Mouse (Mus musculus) stomach, postnatal 0 days (tissue): ENCODE results near the gene Pax4. TPM values are rescaled to one million over a fixed set of nuclear protein-coding genes. Genes with fewer than 3 reads are reported as not detected.

Experiments used
- ATAC-seq: fragments of 200-750 bp; cut with Nextera tagmentation; 2 replicates; pipeline ENCODE4 v1.8.0; 2017; ENCODE audit not compliant: low FRiP score, low TSS enrichment
- DNase-seq: peaks from one replicate; pipeline ENCODE4 v3.0.0-alpha.2; 2016; ENCODE audit warnings: low spot score
- H3K27ac ChIP-seq: fragments of 300-500 bp; sonication (generic); replicated peaks from 2 replicates; pipeline ENCODE4 v1.5.1; 2014; ENCODE audit warnings: mild to moderate bottlenecking, control low read depth
- H3K27me3 ChIP-seq: fragments of 300-500 bp; sonication (generic); 2 replicates; pipeline ENCODE4 v1.6.1; 2014; ENCODE audit warnings: low read length; ENCODE audit not compliant: control insufficient read depth, insufficient read depth
- H3K36me3 ChIP-seq: fragments of 300-500 bp; sonication (generic); 2 replicates; pipeline ENCODE4 v1.6.1; 2014; ENCODE audit warnings: low read length, mixed read lengths; ENCODE audit not compliant: control insufficient read depth, insufficient read depth
- H3K4me1 ChIP-seq: fragments of 300-500 bp; sonication (generic); replicated peaks from 2 replicates; pipeline ENCODE4 v1.6.1; 2014; ENCODE audit warnings: antibody characterized with exemption; ENCODE audit not compliant: control insufficient read depth, insufficient read depth
- H3K4me2 ChIP-seq: fragments of 300-500 bp; sonication (generic); replicated peaks from 2 replicates; pipeline ENCODE4 v1.6.1; 2014; ENCODE audit warnings: low read depth, mild to moderate bottlenecking, control low read depth, moderate library complexity
- H3K4me3 ChIP-seq: fragments of 300-500 bp; sonication (generic); 2 replicates; pipeline ENCODE4 v1.5.1; 2014; ENCODE audit warnings: low read depth, low read length, control low read depth
- H3K9ac ChIP-seq: fragments of 300-500 bp; sonication (generic); 2 replicates; pipeline ENCODE4 v1.6.1; 2014; ENCODE audit warnings: mild to moderate bottlenecking, low read length, control low read depth, mixed read lengths
- H3K9me3 ChIP-seq: fragments of 300-500 bp; sonication (generic); 2 replicates; pipeline ENCODE4 v1.6.1; 2016; ENCODE audit warnings: low read length; ENCODE audit not compliant: control insufficient read depth
- CTCF ChIP-seq: IDR thresholded peaks from 2 replicates; pipeline ENCODE4 v1.5.1; 2016; ENCODE audit warnings: antibody characterized with exemption, low read depth, mild to moderate bottlenecking, moderate library complexity
- EP300 ChIP-seq: optimal IDR thresholded peaks from 2 replicates; pipeline ENCODE3; 2016; ENCODE audit warnings: antibody characterized with exemption
- whole genome bisulfite sequencing: fragments of 180-500 bp; shearing (Covaris S2); extraction: QIAGEN DNeasy Blood & Tissue Kit; methylation state at CpG from one replicate; pipeline ENCODE4 v1.1.7; 2014; 5-methylcytosine and 5-hydroxymethylcytosine counted together
- polyA plus RNA-seq: library from polyadenylated mRNA; unstranded; fragments of >200 nt; fragmentation: Nextera tagmentation; extraction: Ambion mirVana; gene quantifications from 2 replicates; pipeline ENCODE4 v1.2.1, GENCODE M21; 2015

Pax4 gene
- polyA plus RNA-seq, 1 experiment from 2014 or later = not detected

DNA sequence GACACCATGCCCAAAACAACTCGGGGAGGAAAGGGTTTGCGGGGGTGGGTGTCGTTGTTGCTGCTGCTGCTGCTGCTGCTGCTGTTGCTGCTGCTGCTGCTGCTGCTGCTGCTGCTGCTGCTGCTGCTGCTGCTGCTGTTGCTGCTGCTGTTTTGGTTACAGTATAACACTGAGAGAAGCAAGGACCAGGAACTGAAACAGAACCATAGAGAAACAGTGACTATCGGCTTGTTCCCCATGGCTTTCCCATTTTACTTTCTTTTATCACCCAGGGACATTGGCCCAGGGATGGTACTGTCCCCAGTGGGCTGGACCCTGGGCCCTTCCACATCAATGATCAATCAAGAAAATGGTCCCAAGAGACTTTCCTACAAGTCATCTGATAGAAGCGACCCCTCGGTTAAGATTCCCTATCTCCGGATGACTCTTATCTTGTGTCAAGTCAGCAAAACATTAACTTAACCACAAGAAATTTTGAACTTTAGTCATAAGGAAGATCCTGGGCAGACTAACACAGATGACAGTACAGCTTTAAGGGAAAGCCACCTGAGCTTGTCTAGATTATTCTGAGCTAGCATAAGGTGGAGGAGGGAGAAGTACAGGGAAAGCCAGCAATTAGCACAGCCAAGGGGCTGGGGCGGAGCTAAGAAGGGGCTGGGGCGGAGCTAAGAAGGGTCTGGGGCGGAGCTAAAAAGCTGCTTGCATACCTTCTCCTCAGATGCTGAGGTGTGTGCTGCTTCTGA lies 18.2 kb downstream of the Pax4 start:
- Histone ChIP-seq H3K36me3 (no peaks in the 10 kb centered on the region), H3K4me1 (no peaks in the 10 kb centered on the region), H3K9ac (no peak overlapping the region), H3K4me2 (no peak overlapping the region), H3K27ac (no peak overlapping the region), H3K9me3 (no peaks in the 10 kb centered on the region), H3K4me3 (no peak overlapping the region), H3K27me3 (no peaks in the 10 kb centered on the region)
- TF ChIP-seq CTCF (no peak), EP300 (no peak)
- no peak for DNase-seq
- no peak for ATAC-seq
- WGBS = 75% methylated on average over 10 of the region's 10 CpGs

DNA sequence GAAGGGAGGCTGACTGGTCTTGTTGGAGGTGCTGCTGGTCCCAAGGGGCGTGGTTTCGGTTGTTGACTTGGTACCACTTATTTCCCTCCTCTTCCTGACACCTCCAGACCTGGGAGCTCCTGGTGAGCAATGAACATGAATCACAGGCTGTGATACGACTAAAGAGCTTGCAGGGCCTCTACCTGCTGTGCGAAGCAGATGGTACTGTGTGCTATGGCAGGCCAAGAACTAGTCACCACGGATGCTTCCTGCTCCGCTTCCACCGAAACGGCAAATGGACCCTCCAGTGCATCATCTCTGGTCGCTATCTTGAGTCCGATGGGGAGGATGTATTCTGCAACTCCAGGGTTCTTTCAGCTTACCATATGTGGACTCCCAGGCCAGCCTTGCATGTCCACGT lies 19.3 kb downstream of the Pax4 start:
- Histone ChIP-seq H3K9me3 (no peaks in the 10 kb centered on the region), H3K4me1 (no peaks in the 10 kb centered on the region), H3K27me3 (no peaks in the 10 kb centered on the region), H3K4me2 (no peak overlapping the region), H3K9ac (no peak overlapping the region), H3K27ac (no peak overlapping the region), H3K4me3 (no peak overlapping the region), H3K36me3 (no peaks in the 10 kb centered on the region)
- 86% methylated on average over 11 of the region's 11 CpGs for WGBS
- ATAC-seq = no peak
- DNase-seq = no peak
- TF ChIP-seq CTCF = no peak
- no peak for TF ChIP-seq EP300

DNA sequence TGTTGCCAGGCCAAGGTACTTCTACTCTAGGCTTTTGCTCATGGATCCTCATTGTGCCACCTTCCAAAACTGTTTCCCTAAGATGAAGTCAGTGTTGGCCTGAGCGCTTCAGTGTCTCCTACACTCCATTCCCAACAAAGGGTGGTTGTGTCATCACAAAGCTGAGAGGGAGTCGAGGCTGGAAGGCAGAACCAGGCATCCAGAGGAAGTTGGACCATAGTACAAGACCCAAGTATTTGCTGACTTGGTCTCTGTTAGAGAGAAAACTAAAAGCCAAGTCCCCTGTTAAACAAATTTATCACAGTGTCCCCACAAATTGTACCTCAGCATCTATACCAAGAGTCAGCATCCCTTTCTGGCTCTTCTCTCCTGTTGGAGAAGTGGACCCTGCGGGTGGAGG lies 20.9 kb downstream of the Pax4 start, which contains the start of gene Gcc1:
Gcc1 (minus strand) TSS at position 101 of the 400 bp plus-strand sequence.
- Histone ChIP-seq H3K4me3 (no peak within 1 kb of the TSS), H3K4me1 (0 out of 2 replicates have a peak, but pooled peaks cover 5% of the 10 kb centered on the region), H3K27ac (no peak within 1 kb of the TSS), H3K4me2 (no peak within 1 kb of the TSS), H3K36me3 (no peaks in the 10 kb centered on the region), H3K9me3 (no peaks in the 10 kb centered on the region), H3K27me3 (no peaks in the 10 kb centered on the region), H3K9ac (no peak within 1 kb of the TSS)
- 86% methylated on average over 3 of the region's 3 CpGs for WGBS
- TF ChIP-seq EP300 (no peak), CTCF (no peak)
- DNase-seq (no peak), ATAC-seq (no peak)

DNA sequence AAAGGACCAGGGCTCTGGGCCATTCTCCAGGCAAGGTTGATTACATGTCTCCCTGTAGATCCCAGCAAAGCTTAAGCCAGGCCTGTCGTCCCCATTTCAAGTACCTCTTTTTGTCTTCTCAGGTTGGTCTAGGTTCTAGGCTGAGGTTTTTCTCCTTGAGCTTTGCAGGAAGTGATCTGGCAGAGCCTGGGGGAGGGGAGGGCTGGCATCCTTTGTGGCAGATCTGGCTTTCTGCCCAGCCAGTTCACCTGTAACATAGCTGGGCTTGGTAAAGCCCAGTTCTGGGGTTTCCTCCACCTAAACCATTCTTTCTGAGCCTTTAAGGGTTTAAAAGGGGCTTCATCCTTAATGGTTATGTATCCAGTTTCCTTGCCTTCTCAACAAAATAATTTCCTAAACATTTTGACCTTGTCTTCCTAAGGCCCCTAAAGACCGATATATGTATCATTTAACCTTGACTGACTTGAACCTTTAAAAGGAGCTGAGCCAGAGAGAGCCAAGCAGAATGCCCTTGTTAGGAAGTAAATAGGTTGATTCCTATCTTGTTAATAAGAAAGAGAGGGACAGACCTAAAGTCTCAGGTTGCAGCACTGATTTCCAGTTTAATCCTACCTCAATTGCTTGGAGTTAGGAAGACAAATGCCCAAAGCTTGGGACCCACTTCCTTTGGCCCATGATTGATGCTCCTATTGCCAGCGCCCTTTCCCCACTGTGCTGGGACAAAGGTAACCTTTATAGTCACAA lies 21.9 kb downstream of the Pax4 start, which contains the start of gene Fscn3:
Fscn3 (plus strand) TSS at position 694 of the 744 bp plus-strand sequence.
- no peak for TF ChIP-seq CTCF
- TF ChIP-seq EP300 = no peak
- Histone ChIP-seq H3K4me2 (no peak within 1 kb of the TSS), H3K9me3 (no peaks in the 10 kb centered on the region), H3K4me3 (no peak within 1 kb of the TSS), H3K36me3 (no peaks in the 10 kb centered on the region), H3K27ac (no peak within 1 kb of the TSS), H3K27me3 (no peaks in the 10 kb centered on the region), H3K4me1 (0 out of 2 replicates have a peak, but pooled peaks cover 5% of the 10 kb centered on the region), H3K9ac (no peak within 1 kb of the TSS)
- WGBS = 82% methylated on average over 3 of the region's 3 CpGs
- ATAC-seq (no peak), DNase-seq (no peak)

DNA sequence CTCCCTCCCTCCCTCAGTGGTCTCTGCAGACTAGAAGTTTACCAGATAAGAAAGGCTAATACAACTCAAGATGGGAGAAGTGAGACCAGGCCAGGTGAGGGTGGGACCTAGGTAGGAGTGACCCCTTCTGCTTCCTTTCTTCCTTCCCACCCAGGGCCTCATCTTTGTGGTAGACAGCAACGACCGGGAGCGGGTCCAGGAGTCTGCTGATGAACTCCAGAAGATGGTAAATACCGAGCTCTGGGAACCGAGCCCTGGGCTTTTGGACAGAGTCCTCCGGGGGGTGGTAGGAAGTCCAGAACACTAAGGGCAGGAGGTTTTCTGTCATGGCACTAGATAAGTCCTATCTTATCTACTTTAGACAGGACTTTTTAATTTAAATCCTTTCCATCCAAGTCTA lies 24.1 kb downstream of the Pax4 start:
- Histone ChIP-seq H3K36me3 (no peaks in the 10 kb centered on the region), H3K4me3 (no peak overlapping the region), H3K4me2 (no peak overlapping the region; the same call in 1 of the 2 replicates), H3K9ac (no peak overlapping the region), H3K27ac (no peak overlapping the region), H3K4me1 (peaks cover 11% of the 10 kb centered on the region; the same call in 1 of the 2 replicates), H3K9me3 (no peaks in the 10 kb centered on the region), H3K27me3 (no peaks in the 10 kb centered on the region)
- WGBS = 80% methylated on average over 6 of the region's 6 CpGs
- ATAC-seq (no peak), DNase-seq (no peak)
- TF ChIP-seq EP300 (no peak), CTCF (no peak)
